Mouse (Mus musculus): Measurements from ENCODE around the gene Prr19. TPM values are rescaled to one million over a fixed set of nuclear protein-coding genes. Genes with fewer than 3 reads are reported as not detected.

Prr19 gene
- polyA plus RNA-seq, 1 experiment = not detected

DNA sequence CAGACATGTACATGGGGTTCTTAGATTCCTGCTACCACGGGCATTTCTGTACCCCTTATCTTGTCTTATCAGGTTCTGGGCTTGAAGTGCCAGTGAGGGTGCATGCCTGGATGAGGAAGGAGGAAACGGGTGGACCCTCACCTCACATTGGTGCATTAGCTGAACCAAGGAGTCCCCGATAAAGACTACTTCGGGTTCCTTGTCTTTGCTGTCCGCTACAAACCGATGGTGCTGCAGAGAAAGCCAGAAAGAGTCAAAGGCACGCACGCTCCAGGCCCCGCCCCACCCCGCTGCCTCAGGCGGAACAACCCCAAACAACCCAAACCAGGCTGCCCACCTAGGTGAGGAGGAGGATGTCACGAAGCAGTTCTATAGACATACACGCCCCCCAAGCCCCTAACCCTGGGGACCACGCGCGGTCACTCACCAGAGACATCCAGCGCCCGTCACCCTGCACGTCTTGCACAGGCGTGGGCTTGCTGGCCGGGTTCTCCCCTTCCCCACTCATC lies 4.2 kb upstream of the Prr19 start:
- H3K27ac ChIP-seq (ENCODE audit: insufficient read depth, low read depth, low read length) = peak overlapping the region; percentile 57; the same call in 1 of the 2 replicates
- 0 out of 2 replicates have a peak, but pooled peaks cover 4% of the 10 kb centered on the region for H3K4me1 ChIP-seq (ENCODE audit: control insufficient read depth, insufficient read depth, low read length)
- H3K4me3 ChIP-seq (ENCODE audit: insufficient read depth, low read depth, low read length) = peak overlapping the region; percentile 86
- under 1% methylated on average over 21 of the region's 21 CpGs for WGBS
- TF ChIP-seq CTCF (IDR thresholded peaks at IDR 0.05; ENCODE audit: insufficient read depth, low read depth, low read length) (no peak), POLR2A (IDR thresholded peaks at IDR 0.05; ENCODE audit: insufficient read depth, low read depth, low read length) (no peak)

DNA sequence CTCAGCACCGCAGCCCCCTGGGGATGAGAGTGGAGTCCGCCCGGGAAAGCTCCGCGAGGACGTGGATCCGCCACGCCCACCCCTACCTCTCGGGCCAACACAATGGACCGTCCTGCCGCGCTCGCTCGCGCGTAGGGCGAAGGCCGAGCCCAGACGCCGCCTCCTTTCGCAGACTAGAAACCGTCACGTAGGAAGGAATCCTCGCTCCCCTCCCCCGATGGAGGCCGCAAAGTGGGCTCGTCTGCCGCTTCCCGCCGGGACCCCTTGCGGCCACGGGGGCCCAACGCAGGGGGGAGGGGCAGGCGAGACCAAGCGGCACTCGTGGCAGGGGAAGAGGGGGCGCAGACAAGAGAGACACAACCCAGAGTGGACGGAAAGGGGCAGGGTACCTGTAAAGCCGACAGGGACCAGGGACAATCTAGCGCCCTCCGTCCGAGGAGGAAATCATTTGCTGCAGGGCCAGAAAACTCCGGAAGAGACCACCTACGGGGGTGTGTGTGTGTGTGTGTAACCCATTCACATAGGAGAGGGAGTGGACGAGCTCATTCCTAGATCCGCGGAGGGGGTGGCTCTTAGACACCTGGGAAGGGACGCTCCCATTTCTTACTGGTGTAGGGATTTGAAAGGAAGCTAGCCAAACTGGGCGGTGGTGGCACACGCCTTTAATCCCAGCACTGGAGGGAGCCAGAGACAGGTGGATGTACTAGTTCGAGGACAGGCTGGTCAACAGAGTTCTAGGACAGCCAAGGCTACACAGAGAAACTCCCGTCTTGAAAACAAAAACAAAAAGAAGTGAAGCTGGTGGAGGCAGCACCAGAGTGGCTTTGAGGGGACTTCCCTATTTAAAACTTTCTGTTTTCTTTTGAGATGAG lies 3.5 kb upstream of the Prr19 start, which contains the start of gene Pafah1b3:
Gene Pafah1b3, minus strand, starts transcription at position 533 of the 872 bp plus-strand sequence.
- under 1% methylated on average over 52 of the region's 52 CpGs for WGBS
- H3K4me1 ChIP-seq (ENCODE audit: control insufficient read depth, insufficient read depth, low read length) = 0 out of 2 replicates have a peak, but pooled peaks cover 4% of the 10 kb centered on the region
- H3K4me3 ChIP-seq (ENCODE audit: insufficient read depth, low read depth, low read length) = peak within 1 kb of the TSS; percentile 86
- TF ChIP-seq CTCF (IDR thresholded peaks at IDR 0.05; ENCODE audit: insufficient read depth, low read depth, low read length) (no peak), POLR2A (IDR thresholded peaks at IDR 0.05; ENCODE audit: insufficient read depth, low read depth, low read length) (no peak)
- peak within 1 kb of the TSS; percentile 57; the same call in 1 of the 2 replicates for H3K27ac ChIP-seq (ENCODE audit: insufficient read depth, low read depth, low read length)

DNA sequence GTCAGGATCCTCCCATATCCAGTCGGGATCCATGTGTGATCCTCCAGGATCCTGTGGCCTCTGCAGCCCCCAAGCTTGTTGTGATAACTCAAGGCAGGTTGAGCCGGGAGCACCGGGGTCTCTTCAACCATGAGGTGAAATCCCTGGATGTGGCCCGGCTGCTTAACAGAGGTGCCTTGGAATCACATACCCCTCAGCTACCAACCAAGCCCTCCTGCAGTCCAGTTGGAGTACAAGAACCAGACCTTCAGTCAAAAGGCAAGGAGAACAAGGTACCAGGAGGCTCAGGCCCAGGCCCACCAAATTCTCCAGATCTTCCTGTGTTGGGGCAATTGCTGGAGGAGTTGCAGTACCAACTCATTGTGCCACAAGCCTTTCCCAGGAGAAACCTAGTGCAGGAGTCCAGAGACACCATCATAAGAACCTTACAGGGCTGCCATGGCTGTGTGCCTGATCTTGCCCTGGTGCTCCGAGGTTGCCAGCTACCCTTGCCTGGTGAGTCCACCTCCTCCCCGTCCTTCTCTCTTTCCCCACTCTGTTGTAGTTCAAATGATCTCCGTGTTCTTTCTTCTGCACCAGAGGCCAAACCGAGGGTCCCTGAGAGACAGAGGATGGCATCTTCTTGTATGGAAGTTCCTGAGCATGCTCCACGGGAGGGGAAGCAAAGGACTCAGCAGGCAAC lies 1.9 kb downstream of the Prr19 start:
- H3K4me1 ChIP-seq (ENCODE audit: control insufficient read depth, insufficient read depth, low read length) = peaks cover 6% of the 10 kb centered on the region; the same call in 1 of the 2 replicates
- WGBS = 80% methylated on average over 9 of the region's 9 CpGs
- no peak overlapping the region for H3K4me3 ChIP-seq (ENCODE audit: insufficient read depth, low read depth, low read length)
- H3K27ac ChIP-seq (ENCODE audit: insufficient read depth, low read depth, low read length) = no peak overlapping the region
- TF ChIP-seq POLR2A (IDR thresholded peaks at IDR 0.05; ENCODE audit: insufficient read depth, low read depth, low read length) (no peak), CTCF (IDR thresholded peaks at IDR 0.05; ENCODE audit: insufficient read depth, low read depth, low read length) (no peak)

DNA sequence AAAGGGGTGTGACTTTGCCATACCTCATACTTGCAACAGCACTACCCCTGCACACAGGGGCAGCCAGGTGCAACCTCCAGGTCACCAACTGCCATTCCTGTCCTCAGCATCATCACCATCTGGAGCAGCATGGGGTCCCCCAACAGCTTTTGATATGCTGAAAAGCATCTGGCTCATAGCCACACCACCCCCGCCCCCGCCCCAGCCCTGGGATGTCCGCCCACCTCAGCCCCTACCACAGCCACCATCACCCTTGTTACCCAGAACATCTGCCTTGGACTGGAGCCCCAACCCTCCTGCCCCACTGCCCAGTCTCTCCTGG lies 2.4 kb downstream of the Prr19 start:
- WGBS = 89% methylated on average over 3 of the region's 3 CpGs
- Histone ChIP-seq H3K4me1 (ENCODE audit: control insufficient read depth, insufficient read depth, low read length) (peaks cover 7% of the 10 kb centered on the region; the same call in 1 of the 2 replicates), H3K4me3 (ENCODE audit: insufficient read depth, low read depth, low read length) (no peak overlapping the region), H3K27ac (ENCODE audit: insufficient read depth, low read depth, low read length) (no peak overlapping the region)
- TF ChIP-seq CTCF (IDR thresholded peaks at IDR 0.05; ENCODE audit: insufficient read depth, low read depth, low read length) (no peak), POLR2A (IDR thresholded peaks at IDR 0.05; ENCODE audit: insufficient read depth, low read depth, low read length) (no peak)

DNA sequence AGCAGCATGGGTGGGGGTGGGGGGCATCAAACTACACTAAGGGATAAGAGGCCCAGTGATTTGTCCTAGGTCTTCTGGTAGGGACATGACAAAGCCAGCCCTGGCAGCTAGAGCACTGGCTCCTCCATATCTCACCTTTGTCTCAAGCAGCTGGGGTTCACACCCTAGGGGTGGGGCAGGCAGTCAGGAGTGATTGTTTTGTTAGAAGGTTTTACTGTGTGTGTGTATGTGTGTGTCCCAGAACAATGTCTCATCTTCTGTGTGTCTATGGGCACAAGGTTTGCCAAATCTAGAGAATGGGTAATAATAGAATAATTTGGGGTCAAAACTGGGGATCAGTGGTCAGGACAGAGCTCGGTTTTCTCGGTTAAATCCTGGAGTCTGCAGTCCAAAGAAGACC lies 4.3 kb downstream of the Prr19 start:
- Histone ChIP-seq H3K4me3 (ENCODE audit: insufficient read depth, low read depth, low read length) (peak overlapping the region; percentile 81), H3K27ac (ENCODE audit: insufficient read depth, low read depth, low read length) (no peak overlapping the region), H3K4me1 (ENCODE audit: control insufficient read depth, insufficient read depth, low read length) (peaks cover 8% of the 10 kb centered on the region; the same call in 1 of the 2 replicates)
- no peak for TF ChIP-seq POLR2A (IDR thresholded peaks at IDR 0.05; ENCODE audit: insufficient read depth, low read depth, low read length)
- TF ChIP-seq CTCF (IDR thresholded peaks at IDR 0.05; ENCODE audit: insufficient read depth, low read depth, low read length) = no peak
- WGBS = 0% methylated on average over 2 of the region's 2 CpGs

DNA sequence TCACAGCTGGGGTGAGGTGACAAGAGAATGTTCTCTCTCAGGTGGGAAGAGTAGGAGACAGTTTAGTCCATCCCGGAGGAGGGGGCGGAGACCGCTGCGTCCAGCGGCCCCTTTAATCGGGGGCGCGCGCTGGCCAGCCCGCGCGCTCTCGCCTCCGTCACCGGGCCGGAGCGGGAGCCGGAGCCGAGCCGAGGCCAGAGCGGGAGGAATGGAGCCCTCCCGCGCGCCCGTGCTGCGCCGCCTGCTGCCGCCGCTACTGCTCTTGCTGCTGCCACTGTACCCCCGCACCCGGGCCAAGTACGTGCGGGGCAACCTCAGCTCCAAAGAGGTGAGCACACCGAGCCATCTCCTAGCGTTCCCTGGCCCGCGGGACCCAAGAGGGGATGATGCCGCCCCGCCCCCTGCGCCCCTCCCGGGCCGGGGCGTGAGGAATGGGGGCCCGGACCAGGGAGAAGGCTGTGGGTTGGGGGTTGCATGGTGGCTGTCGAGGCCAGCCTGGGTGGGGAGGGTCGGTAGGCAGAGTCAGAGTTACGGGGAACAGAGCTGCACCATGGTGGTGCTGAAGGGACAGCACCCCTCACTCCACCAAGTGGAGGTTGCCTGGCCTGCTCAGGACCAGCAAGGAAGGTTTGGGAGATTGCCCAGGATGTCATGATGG lies 4.9 kb downstream of the Prr19 start, which contains the start of gene Tmem145:
Gene Tmem145, plus strand, starts transcription at position 151 of the 658 bp plus-strand sequence.
- H3K4me3 ChIP-seq (ENCODE audit: insufficient read depth, low read depth, low read length) = peak within 1 kb of the TSS; percentile 81
- H3K4me1 ChIP-seq (ENCODE audit: control insufficient read depth, insufficient read depth, low read length) = peaks cover 8% of the 10 kb centered on the region; the same call in 1 of the 2 replicates
- WGBS = under 1% methylated on average over 47 of the region's 47 CpGs
- TF ChIP-seq CTCF (IDR thresholded peaks at IDR 0.05; ENCODE audit: insufficient read depth, low read depth, low read length) (0 out of 2 replicates have a peak, but pooled peaks have one; percentile 33), POLR2A (IDR thresholded peaks at IDR 0.05; ENCODE audit: insufficient read depth, low read depth, low read length) (peak; percentile 71)
- H3K27ac ChIP-seq (ENCODE audit: insufficient read depth, low read depth, low read length) = no peak within 1 kb of the TSS

DNA sequence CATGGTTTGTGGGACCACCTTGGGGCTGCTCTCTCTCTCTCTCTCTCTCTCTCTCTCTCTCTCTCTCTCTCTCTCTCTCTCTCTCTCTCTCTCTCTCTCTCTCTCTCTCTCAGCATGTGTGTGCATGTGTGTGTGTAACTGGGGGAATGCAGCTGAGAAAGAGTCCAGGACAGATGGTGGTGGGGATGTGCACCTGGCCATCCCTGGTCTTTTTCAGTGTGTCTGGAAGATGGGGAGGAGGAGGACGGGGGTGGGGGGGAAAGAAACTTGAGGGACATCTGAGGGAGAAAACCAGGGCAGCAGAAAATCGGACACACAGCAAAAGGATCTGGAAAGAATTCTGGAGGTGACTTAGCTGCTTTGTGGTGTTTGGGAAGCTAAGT lies 5.4 kb downstream of the Prr19 start:
- Histone ChIP-seq H3K4me3 (ENCODE audit: insufficient read depth, low read depth, low read length) (peak overlapping the region; percentile 81), H3K4me1 (ENCODE audit: control insufficient read depth, insufficient read depth, low read length) (peaks cover 8% of the 10 kb centered on the region; the same call in 1 of the 2 replicates), H3K27ac (ENCODE audit: insufficient read depth, low read depth, low read length) (no peak overlapping the region)
- TF ChIP-seq CTCF (IDR thresholded peaks at IDR 0.05; ENCODE audit: insufficient read depth, low read depth, low read length) = no peak
- TF ChIP-seq POLR2A (IDR thresholded peaks at IDR 0.05; ENCODE audit: insufficient read depth, low read depth, low read length) = no peak
- 25% methylated on average over 2 of the region's 2 CpGs for WGBS

DNA sequence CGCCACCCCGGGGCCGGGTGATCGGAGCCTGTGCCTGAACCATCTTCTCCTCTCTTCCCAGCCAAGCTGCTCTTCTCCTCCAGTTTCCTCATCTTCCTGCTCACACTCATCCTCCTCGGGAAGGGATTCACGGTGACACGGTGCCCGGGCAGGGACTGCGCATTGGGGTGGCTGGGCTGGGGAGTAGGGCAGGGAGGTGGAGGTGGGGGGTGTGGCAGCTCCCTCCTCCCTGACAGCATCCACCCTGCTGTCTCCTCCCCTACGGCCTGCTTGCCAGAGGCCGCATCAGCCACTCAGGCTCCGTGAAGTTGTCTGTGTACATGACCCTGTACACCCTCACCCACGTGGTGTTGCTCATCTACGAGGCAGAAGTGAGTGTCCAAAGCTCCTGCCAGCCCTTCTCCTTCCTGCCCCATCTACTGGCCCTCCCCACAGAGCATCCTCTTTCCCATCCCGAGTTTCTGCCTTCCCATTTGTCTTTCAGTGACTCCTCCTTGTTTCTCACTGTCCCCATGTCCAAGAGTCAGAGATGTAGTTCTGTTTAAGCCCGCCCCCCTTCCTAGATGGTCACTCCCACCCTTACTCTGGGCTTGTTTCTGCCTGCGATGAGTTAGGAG lies 7.6 kb downstream of the Prr19 start:
- Histone ChIP-seq H3K27ac (ENCODE audit: insufficient read depth, low read depth, low read length) (no peak overlapping the region), H3K4me3 (ENCODE audit: insufficient read depth, low read depth, low read length) (no peak overlapping the region), H3K4me1 (ENCODE audit: control insufficient read depth, insufficient read depth, low read length) (peaks cover 8% of the 10 kb centered on the region; the same call in 1 of the 2 replicates)
- TF ChIP-seq CTCF (IDR thresholded peaks at IDR 0.05; ENCODE audit: insufficient read depth, low read depth, low read length) (no peak), POLR2A (IDR thresholded peaks at IDR 0.05; ENCODE audit: insufficient read depth, low read depth, low read length) (no peak)
- 65% methylated on average over 17 of the region's 17 CpGs for WGBS

Measured in olfactory bulb, adult 2 months (tissue).